Mouse (Mus musculus): Measurements from ENCODE around the gene Defb21.
A peak's percentile ranks its signal among the peaks of the same experiment; 100 is the strongest.

Gene Defb21

DNA sequence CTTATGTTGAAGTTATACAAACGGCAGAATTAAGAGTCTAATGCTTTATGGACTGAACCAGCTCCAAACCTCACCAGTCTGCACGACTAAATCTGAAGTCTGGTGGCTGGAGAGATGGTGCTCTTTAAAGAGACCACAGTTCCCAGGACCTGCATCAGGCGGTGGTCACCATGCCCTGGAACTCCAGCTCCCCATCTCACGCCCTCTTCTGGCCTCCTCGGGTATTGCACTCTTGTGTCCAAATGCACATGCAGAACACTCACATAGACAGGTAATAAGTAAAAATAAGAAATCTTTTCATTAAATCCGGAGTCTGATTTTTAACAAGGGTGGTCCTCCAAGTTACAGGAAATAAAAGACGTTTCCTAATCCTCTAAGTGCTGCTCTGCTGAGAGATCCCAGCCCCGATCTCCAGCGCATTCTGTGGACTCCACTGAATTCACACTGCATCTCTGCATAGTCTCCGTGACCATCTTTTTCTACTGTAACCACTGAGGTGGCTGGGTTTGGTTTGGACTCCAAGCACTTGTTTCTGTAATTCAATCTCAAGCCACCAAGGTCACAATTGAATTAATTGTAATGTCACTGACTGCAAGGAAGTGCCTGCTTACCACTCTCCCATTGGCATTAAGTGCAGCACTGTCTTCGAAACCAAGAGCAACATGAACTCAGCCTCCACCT is at the start of gene Defb21:
Gene Defb21 (plus strand): TSS at position 631 of the 681 bp plus-strand sequence.
- no peak for DNase-seq

DNA sequence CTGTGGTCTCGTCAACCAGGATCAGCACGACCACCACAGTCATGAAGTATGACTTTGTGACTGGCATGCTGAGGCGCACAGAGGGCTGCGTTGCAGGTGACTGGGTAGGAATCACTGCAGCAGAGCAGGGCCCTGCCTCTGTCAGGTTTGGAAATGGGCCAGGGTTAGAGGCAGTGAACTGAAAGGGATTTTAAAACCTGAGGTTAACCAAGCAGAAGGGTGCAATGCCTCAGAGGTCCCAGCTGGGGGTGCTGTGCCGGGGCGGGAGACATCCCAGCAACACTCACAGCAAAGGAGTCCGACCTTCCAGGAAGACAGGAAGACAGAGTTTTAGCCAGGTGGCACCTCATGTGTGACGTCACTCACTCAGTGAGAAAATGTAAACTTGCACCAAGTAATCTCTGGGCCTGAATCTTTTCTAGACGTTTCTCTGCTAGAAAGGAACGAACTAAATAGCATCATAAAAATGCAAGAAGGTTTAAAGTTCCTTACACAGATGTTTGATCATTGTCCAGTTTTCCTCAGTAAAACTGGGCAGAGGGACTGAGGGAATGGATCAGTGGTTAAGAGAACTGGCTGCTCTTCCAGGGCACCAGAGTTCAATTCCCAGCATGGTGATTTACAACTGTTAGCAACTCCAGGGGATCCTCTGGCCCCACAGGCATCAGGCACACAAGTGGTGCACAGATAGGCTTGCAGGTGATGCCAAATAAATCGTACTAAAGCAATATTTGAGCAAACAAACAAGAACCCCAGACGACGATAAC is 32.4 kb upstream of the Defb21 start, which contains the start of gene Defb29:
Gene Defb29 (minus strand): TSS at position 155 of the 767 bp plus-strand sequence.
- no peak for DNase-seq

DNA sequence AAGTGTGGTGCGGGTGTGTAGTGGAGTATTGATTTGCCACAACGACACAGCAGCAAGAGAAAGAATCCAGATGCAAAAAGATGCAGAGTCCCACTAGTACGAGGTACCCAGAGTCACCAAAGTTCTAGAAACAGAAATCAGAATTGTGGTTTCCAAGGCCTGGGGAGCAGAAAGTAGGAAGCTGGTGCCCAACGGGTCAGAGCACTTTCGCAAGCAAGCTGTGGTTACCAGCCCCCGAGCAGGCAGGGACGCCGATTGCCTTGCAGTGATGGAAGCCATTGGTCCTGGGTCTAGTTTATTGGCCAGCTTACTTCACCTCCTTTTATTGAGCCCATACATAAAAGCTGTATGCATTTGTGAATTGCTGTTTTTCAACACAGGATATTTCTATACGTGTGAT is 30.6 kb upstream of the Defb21 start:
- no peak for DNase-seq

DNA sequence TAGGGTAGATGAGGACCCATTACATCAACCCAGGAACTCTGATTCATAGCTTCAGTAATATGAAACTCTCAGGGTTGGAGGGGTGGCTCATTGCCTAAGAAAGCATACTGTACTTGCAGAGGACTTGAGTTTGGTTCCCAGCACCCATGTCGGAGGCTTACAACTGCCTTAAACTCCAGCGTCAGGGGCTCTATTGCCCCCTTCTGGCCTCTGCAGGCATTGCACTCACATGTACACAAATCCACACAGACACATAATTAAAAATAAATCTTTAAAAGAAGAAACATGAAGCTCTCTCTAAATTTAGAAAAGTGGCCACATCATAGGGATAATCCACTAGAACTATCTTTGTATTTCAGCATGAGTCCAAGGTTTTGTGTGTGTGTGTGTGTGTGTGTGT is 29.6 kb upstream of the Defb21 start:
- DNase-seq, result no peak

DNA sequence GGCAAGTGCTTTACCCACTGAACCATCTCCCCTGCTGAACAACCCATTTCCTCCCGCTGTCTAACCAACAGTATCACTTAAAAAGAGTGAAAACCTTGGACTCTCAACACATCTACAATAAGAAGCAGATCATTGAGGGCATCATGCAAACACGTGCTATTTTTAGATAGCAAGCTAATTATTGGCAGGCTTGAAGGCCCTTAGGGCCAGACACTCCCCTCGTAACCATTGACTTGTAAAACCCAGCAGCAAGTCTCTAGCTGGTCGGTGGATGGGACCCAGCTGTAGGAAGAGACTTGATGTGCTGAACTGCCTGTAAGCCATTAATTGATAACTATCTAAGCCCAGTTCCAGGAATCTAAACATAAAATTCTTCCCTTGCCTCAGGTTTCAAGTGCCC is 29.1 kb upstream of the Defb21 start:
- no peak for DNase-seq

DNA sequence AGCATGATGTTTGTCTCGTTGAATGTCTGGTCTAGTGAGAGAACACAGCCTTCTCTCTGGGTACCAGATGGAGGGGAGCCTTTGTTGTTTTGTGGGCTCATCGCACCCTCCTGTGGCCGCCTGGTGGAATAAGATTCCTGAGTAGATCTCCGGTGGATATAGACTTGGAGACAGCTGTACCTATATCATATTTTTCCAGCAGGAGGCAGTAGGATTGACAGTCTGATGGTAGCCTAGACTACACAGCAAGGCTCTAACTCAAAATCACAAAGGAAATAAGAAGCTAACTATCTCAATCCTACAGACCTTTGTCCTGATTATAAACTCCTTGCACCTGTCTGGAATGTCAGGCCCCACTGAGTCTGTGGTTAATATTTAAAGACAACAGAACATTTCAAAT is 27.9 kb upstream of the Defb21 start:
- peak; percentile 16 for DNase-seq

DNA sequence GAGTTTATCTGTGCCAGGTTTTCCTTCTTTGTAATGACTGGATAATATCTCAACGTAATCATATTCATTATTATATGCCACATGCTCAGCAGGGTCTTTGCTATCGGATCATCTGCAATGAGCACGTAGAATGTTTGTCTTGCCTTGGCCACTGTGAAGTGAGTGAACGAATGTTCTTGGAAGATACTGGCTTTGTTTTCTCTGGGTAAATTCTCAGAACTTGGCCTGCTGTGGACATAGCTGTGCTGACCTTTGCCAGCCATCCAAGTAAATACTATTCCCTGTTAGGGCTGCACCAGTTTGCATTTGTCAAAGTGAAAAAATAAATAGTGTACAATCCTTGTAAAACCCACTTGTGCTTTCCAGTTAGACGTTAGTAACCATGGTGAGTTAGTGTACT is 24.4 kb upstream of the Defb21 start:
- no peak for DNase-seq

DNA sequence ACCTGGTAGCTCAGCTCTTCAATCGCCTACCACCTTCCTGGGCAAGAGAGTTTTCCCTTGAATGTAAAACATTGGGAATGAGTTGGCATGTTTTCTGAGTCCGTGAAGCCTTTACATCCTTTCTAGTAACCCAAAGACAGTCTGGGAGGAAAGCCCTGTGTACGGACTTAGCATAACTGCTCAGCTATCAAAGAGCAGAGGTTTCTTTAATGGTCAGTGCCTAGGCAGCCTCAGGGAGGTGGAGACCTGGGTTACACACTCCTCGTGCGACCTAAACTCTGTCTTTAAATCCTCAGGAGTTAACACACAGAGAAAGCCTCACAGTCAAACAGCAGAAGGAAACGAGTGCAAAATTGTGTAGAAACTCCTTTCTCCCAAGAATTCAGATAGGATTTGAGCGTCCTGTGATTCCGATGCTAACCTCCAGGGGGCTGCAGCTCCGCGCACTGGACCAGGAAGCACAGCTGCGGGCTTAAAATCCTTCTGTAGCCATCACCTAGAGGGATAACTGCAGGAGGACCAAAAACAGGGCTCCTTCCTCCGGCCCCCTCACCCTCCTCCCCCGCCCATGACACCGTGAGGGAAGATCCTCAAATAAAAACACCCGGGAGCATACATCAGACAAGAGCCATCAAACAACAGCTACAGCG is 18.6 kb upstream of the Defb21 start:
- peak; percentile 25 for DNase-seq

DNA sequence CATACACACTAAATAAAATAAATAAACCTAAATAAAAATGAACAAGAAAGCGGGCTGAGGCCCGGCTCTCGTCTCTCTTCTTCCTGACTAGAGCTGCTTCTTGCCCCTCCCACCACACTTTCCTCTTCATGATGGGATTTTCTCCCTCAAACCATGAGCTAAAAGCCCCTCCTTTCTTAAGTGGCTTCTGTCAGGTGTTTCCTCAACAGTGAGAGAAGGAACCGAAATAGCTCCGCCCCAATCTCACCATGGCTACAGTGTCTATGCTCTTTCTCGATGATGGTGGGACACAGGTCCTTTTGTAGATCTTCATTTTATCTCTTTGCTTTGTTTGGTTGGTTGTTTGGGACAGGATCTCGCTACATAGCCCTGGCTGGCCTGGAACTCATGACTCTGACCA is 15.9 kb upstream of the Defb21 start:
- DNase-seq, result no peak

DNA sequence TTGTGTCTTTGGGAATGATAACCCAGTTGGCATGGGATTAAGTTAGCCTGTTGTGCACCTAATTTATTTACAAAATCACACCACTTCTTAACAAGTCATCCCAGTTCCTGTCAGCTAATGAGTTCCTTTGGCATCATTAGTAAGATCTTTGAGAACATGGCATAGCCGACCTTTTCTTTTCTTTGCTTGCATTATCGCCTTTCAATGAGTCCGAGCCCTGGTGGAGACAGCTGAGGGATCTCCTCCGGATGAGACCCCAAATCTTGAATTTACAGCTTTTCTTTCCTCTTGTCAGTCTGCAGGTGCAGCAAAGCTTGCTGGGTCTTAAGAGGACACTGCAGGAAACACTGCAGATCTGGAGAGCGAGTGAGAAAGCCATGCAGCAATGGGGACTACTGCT is 3.5 kb upstream of the Defb21 start, which contains the start of gene Gm17416:
Gene Gm17416 (plus strand): TSS at position 301 of the 400 bp plus-strand sequence.
- no peak for DNase-seq

DNA sequence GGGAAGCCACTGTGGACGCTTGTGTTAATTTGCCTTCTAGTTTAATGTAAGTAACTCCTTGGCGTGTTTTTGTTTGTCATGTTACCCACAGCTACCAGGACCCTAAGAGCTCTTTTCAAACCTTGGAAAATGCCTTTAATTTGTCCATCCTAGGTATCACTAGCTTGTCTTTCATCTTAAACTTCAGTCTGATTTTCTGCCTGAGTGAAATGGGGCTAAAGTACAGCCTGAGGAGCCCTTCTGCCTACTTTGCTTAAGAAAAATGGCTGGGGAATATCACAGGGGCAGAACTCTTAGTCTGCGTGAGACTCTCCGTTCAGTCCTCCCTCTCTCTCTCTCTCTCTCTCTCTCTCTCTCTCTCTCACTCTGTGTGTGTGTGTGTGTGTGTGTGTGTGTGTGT is 2.7 kb upstream of the Defb21 start:
- no peak for DNase-seq

DNA sequence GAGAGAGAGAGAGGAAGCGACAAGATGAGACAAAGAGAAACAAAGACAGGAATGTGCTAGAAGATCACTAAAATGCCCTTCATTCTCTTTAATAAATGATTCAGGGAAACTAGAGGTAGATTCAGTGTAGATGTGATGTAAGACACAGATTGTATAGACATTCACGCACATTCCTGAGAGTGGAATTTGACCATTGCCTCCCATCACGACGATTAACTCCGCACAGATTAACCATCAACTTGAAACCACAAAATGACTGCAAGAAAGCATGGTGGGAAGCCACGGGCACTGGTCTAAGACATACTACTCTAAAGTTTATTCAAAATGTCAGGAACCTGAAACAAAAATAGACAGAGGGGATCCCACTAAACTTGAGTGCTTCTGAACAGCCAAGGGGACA is 2.2 kb upstream of the Defb21 start:
- DNase-seq, result no peak

DNA sequence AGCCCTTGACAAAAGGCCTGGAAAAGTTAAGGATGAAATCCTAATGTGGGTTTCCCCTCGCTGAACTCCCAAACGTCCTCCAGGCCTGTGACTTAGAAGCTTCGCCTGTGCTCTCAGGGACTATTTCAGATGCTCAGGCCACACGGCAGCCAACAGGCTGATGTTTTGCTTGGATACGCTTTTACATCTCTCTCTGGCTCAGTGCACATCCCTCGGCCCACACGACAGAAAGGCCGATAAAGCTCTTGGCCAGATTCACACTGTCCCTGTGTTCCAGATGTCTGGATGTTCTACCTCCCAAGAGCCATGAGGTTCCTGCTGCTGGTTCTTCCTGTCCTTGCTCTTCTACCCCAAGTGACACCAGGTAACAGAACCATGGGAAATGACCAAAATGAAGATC is 940 bp downstream of the Defb21 start:
- no peak for DNase-seq

DNA sequence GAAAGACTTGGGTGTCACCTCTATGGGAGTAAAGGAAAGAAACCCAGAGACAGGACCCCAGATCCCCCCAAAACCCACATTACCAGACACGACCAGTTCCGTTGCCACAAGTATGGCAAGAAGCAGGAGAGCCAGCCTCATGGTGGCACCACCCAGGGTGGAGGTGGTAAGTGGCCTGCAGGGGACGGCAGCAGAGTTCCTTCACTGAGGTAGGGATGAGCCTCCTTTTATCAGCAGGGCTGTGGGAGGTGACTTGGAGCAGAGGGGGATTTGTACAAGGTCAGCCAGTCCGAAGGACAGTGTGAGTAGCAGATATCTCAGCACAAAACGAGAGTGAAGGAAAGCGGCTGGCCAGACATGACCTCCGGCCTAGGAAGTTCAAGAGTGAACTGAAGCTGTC is 7.6 kb downstream of the Defb21 start, which contains the start of gene Defb19:
Gene Defb19 (minus strand): TSS at position 206 of the 400 bp plus-strand sequence.
- DNase-seq, result no peak

DNA sequence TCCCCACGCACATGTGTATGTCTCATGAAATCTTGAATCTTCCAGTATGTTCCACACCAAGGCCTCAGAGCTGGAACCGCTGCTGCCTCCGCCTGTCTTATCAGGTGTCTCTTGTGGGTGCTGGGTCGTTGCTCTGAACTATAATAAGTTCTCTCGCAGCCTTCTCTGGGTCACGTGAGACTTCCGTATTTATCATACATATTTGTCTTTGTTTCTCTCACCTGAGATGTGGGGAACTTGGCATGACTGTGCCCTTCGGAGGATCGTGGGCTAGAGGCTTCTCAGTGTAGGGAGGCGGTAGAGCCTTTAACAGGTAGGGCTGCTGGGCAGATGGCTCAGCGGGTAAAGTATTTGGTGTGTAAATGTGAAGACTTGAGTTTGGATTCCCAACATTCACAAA is 8.1 kb downstream of the Defb21 start:
- no peak for DNase-seq

DNA sequence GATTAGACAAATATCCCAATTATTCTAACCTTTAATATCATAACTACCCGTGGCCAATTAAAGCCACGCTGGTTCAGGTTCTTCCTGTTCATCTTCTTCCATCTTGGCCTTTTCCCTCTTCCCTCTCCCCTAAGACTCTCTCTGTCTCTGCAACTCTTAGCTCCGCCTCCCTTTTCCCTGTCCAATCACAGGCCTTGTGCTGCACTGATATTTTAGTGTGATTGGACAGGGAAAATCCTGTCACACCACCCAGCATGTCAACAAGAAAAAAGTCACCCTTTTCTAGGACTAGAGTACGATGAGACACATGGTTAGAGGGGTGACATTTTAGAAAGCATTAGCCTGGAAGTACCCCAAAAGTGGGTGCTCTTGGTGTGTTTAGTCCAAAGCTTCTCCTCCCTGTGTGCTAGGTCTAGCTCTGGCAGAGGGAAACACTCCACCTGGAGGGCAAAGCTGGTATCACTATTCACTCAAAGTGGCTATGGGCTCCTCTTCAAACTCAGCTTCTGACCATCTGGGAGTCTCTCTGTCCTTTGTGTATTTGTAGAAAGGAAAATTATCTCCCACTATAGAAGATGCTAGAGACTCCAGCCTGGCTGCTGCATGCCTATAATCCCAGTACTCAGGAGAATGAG is 14.5 kb downstream of the Defb21 start:
- DNase-seq, result peak; percentile 2

DNA sequence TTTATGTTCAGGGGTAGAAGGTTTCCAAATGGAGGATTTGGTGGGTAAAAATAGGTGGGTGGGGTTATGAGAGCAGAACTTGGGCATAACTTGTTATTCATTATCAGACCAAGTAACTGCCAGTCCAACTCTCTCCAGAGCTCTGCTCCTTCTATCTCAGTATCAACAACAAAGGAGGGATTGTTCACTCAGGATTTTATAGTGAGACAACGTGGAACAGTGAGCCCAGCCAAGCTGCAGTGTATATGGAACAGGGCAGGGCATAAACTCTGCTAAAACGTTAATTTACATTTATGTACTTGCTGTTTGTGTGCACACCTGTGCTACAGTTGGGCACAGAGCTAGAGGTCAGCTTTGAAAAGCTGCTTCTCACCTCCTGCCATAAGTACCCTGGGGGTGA is 15.9 kb downstream of the Defb21 start:
- DNase-seq, result no peak

DNA sequence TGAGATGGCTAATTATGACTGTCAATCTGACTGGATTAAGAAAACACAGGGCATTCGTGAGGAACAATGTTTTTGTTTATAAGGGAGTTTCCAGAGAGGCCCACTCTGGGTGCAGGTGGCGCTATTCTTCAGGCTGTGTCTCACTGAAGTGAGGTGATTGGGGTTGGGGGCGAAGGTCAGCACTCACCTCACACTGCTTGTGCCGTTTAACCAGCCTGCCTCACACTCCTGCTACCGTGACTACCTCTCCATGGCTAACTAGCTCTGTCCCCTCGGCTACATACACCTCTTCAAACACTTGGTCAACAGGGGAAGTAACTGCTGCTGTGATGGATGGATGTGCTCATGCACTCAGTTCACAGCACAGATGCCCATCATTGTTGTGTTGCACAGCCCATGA is 16.5 kb downstream of the Defb21 start:
- DNase-seq, result no peak

DNA sequence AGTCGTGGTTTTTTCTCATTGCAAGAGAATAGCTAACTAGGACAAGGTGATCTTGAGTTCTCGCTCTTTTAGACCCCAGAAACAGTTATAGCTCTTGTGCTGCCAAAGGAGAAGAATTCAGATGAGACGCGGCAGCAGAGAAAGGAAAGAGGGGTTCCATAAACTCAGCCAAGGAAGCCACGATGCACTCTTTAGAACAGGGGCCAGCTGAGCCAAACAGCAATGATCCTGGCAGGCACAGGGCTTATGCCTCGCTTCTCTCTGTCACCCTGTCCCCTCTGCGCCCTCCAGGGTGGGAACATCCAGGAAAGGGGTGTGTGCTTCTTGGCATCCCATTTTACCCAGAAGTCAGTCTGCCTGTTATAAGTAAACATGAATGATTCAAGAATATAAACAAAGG is 26.8 kb downstream of the Defb21 start, which contains the start of gene Defb45:
Gene Defb45 (minus strand): TSS at position 101 of the 400 bp plus-strand sequence.
- no peak for DNase-seq

DNA sequence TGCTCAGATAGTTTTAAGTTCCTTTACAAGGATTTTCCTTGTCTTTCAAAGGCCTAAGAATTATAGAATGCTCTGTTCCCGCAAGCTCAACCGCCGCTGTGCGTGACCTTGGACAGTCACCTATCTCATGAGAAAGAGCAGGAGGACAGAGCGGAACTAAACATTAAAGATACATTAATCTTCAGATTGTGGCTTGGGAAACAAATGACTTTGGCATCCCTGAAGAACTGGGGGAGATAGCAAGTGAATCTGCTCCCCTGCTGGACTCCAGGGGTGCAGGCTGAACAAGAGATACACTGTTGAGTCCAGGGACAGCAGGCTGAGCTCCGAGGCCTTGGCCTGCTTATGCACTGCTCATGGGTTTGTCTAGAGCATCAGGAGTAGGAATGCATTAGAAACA is 27.5 kb downstream of the Defb21 start:
- DNase-seq, result no peak

DNA sequence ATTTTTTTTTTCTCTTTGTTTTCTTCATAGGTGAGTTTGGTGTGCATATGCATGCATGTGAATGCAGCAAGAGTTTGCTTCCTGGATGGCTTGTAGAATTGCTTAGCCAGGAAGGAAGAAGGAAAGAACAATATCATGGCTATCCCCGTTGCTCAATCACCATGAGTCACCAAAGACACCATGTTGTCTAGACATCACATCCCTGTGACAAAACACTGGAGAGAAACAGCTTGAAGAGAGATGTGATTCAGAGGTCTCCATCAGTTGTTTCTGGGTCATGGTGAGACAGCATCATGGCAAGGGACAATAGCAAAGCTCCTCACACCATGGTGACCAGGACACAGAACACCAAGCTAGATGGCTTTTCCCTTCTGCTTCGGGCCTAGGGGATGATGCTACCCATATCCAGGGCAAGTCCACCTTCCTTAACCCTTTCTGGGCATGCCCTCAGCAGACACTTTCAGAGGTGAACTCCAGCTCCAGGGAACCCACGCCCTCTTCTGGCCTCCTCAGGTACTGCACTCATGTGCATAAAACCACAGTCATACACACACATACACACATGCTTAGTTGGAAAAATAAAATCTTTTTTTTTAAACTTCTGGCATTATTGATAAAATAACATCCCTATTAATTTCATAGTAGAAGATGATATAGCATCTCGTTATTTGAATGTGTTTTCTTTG is 28.9 kb downstream of the Defb21 start:
- DNase-seq, result no peak

DNA sequence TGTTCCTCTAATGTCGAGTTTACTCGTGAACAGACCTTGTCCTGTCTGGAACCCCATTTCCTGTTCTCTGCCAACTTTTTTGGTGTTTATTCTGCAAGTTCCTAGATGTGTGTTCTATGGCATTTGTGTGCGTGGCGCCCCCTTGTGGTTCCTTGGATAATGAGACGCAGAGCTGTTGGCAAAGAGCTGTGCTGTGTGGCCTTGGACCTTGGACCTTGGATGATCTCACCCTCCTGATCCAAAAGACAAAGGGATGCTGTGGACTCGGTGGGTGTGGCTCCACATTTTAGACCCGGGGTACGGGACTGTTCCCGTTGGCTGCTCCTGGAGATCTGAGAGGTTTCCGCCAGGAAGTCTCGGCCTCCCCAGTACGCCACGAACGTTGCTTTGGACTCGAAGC is 31.5 kb downstream of the Defb21 start, which contains the start of gene Defb36:
Gene Defb36 (plus strand): TSS at position 271 of the 400 bp plus-strand sequence.
- peak; percentile 14 for DNase-seq

DNA sequence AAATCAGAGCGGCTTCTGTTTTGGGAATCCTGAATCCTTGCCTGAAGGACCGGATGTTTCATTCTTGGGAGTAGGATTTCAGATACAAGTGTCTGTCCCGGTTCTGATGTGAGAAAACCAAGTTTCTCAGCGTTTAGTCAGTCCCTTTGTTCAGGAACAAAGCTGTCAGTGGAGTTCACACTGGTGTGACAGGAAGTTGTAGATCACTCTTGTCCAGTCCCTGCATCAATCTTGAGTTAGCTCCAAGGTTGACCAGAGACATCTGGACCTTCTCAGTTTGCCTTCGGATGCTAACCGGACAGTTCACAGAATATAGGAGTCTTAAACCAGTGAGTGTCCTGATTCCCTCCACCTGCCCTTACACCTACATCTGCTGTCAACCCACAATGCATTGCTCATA is 35.2 kb downstream of the Defb21 start:
- DNase-seq, result no peak

Measured in cerebellum, adult 9-10 months (tissue).